Mouse (Mus musculus): ENCODE results near the gene Creld2.

Gene Creld2

DNA sequence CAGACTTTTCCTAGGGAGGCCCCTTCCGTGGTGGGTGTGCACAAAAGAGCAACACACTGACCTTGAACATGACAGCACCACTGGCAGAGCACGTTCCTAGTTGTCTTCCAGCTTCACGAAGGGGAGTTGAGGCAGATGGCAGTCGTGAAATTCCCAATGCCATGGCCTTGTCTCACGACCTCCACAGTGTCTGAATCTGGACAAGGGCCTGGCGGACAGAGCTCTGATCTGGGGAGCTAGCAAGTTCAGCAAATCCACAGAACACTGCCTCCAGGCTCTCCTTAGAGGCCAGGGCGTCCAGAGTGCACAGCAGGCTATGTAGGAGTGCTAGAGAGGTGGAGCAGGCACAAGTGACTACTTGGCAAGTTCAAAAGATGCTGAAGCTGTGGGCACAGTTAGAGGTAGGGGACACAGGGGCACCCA, 47.5 kb downstream of the Creld2 start:
- no peak for DNase-seq (ENCODE audit: low spot score)

DNA sequence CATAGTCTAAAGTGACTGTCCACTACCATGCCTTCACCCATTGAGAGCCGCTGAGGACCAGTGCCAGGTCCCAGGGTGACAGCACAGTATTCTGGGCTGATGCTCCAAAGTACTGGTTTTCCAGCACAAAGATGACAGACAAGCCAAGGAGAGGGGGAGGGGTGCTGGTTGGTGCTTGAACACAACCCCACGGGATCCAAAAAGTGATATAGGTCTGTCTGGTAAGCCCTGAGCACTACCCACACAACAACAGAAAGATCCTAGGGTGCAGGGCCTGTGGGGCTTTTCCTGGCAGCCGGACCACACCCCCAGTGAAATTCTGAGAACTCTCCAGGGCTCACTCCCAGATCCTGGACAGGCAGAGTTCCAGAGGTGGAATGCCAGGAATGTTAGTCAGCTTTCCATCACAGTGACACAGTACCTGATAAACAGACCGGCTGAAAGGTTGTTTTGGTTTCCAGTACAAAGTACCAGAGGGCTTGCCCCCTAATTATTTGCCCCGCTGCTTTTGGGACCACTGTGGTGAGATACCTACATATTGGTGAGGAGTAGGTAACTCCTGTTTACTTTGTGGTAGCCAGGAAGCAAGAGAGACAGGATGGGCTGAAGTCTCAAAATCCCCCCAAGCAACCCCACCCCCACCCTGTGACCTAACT, 48.0 kb downstream of the Creld2 start:
- DNase-seq (ENCODE audit: low spot score) = no peak

DNA sequence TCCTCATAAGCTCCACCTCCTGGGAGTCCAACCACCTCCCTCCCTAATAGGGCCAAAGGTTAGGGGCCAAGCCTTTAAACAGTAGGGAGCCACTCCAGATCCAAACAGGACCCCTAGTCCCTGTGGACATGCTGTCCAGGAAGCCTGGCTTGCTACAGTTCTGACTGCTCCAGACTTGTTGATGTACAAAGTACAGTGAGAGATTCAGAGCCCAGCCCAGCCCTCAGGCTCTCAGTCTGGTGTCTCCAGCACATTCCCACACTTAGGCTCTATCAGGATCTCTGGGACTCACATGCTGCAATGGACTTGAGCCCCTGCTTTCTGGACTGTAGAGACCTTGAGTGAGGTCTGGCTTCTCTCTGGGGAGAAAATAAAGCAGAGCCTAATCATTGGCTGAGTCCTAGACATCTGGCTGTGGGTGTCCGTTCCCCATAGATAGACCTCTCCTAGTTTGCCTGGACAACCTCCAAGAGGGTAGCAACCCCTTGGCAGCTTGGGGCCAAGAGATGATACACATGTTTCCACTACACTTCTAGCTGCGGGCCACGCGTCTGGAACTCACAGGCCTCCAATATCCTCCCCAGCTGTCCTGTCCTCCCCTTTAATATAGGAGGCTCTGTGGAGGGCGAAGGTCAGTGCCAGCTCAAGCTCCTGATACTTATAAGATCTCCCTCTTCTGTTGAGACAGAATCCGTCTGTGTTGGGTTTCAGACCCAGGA, 48.7 kb downstream of the Creld2 start:
- no peak for DNase-seq (ENCODE audit: low spot score)

DNA sequence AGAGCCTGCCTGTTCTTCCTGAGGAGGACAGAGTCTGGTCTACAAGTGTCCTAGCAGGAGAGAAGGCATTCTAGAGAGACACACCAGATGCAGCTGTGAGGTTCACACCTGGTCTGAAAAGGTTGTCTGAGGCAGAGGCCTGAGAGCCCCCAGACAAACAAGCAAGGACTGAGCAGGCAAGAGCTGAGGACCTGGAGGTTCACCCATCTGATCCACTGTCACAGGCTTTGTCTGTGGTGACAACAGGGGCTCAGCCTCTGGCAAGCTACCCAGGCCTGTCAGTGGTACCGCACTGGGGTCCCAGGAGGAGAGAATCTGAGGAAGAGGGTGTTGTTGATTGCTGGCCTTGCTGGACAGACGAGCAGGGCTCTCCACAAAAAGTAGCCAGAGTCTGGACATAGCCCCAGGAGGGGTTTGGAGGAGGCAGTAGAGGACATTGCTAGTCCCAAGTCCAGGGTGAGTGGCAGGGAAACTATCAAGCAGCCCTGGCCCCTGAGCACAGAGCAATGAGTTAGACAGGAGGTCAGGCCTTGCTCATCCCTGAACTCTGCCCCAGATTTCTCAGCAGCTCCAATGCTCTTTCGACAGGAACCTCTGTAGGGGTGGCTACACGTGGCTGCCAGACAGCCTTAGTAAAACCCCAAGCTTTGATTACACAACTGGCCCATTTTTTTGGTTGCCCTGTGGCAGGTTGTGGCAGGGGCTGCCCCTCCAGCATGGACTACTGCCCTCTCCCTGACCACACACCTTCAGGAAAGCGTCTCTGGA, 51.2 kb downstream of the Creld2 start:
- no peak for DNase-seq (ENCODE audit: low spot score)

DNA sequence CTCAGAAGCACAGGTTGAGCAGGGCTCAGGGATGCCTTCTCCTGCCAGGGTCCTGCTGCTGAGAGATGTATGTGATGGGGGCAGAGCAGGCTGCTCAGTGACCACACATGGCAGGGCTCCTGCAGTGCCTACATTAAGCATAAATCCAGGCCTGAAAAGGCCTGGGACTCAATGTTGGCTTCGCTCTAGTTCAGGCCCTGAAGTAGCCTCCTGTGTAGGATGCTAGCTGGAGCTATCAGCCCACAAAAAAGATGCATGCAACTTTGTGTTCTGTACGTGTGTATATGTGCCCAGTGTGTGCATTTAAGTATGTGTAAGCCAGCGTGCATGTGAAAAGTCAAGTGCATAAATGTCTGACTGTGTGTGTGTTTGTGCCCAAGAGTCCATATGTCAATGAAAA, 54.6 kb downstream of the Creld2 start:
- DNase-seq (ENCODE audit: low spot score) = no peak

DNA sequence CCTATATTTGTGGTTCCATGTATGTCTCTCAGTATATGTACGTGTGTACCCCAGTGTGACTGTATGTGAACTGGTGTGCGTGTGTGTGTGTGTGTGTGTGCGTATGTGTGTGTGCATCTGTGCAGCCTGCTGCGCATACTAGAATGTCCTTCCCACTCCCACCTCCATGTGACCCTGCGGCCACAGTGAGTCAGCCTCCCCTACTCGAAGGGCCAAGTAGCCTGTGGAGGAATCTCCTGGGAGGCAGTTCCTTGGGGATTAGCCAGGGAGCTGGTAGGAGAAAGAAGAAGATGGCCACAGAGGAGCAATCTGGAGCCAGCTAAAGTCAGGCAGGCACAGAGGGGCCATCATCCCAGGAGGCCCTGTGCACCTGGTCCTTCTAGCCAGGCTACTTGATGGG, 55.0 kb downstream of the Creld2 start:
- DNase-seq (ENCODE audit: low spot score) = no peak

DNA sequence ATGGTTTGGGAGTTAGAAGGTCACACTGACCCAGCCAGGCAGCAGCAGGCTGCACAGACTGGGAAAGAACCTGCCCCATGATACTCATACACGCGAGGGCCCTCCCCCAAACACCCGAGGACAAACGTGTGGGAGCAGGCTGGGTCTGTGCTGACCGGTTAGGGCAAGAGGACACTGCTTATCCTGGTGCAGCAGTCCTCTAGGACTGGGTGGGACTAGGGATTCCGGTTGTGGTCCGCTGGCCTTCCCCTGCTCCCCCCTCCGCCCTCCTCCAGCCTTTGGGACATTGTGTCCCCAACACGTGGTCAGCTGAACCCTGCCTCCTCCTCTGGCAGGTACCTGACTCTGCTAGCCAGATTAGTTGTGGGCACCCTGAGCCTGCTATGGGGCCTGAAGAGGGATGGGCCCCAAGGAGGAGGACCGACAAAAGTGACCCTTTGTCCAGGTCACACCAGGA, 56.2 kb downstream of the Creld2 start:
- no peak for DNase-seq (ENCODE audit: low spot score)

Data from left cerebral cortex, adult 11 months (tissue).